Mouse (Mus musculus) hematopoietic stem cell, adult 5-6 weeks (primary cell): Measurements from ENCODE around the gene Xrcc4. TPM values are rescaled to one million over a fixed set of nuclear protein-coding genes. Genes with fewer than 3 reads are reported as not detected.

Experiments used
- total RNA-seq: library from RNA; stranded (forward); fragments of 172-1452, 232-1000 nt; gene quantifications from 2 replicates; pipeline ENCODE4 v1.2.3, GENCODE M21; 2017

The Xrcc4 gene
- total RNA-seq, 1 experiment from 2014 or later: 48.4 TPM

Other genes with a start within 250 kb of the Xrcc4 start
- 18.7 and 18.9 TPM in 2 replicates for gene Tmem167, start 485 bp downstream of the Xrcc4 start, total RNA-seq